Mouse (Mus musculus): ENCODE data around the gene Gbgt1. TPM values are rescaled to one million over a fixed set of nuclear protein-coding genes. Genes with fewer than 3 reads are reported as not detected.
"Not testable (repeated sequence)": the region's sequence is repeated elsewhere in the genome, so short reads cannot be mapped to it uniquely, and the experiment has no call there.

The Gbgt1 gene
- total RNA-seq, 2 experiments from 2014 or later: 1.5 to 2.2 TPM

DNA sequence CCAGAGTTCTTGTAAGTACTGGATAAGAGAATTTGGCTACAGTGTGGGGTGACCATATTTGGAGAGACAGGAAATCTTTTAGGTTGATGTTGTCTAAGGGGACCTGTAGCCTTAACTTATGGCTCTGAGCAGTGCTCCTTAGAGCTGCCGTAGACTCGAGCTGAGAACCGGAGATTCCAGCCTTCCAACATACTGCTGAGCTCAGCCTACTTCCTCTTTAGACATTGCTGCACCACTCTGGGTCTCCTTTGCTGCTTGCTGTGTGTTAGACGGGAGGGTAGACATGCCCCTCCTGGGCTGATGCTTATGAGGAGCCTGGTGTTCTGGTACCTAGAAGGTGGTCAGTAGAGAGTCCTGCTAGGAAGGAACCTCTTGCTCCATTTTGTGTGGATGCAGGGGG, 1.7 kb downstream of the Gbgt1 start:
- DNase-seq (ENCODE audit: low spot score in 2 of 2): no peak

DNA sequence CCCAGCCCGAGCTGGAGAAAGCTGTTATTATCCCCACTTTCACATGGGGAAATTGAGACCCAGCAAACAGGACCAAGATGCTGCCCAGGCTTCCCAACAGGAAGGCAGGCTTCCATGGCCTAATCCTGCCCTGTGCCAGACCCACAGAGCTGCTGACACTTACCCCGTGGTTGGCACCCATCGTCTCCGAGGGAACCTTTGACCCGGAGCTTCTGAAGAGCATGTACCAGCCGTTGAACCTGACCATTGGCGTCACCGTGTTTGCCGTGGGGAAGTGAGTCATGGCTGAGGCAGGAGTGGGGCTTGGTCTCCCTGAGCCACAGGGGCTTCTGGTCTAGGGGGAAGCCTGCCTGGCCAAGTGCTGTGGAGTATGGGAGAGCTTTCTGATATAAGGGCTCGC, 6.3 kb downstream of the Gbgt1 start:
- DNase-seq (ENCODE audit: low spot score in 2 of 2): no peak

GRCm38 (mm10) chr2:28504676-28505075, 8.0 kb downstream of the Gbgt1 start:
- DNase-seq (ENCODE audit: low spot score in 2 of 2): no peak

DNA sequence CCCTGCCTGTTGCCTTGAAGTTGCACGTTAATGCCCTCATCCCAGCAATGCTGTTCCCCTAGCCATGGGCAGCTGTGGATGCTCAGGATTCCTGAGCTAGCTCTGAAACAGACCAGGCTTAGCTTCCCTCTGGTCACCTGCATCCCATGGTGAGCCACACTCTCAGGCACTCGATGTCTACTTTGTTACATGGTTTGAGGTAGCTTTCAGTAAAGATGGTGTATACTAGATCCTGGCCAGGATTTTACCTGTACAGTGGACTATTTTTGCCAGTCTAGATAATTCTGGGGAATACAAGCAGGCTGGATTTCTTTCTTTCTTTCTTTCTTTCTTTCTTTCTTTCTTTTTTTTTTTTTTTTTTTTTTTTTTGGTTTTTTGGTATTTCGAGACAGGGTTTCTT, 9.1 kb downstream of the Gbgt1 start, which contains the start of gene Gm10134:
TSS of gene Gm10134 (plus strand) at position 301 of the 400 bp plus-strand sequence.
- no peak for DNase-seq (ENCODE audit: low spot score in 2 of 2)

DNA sequence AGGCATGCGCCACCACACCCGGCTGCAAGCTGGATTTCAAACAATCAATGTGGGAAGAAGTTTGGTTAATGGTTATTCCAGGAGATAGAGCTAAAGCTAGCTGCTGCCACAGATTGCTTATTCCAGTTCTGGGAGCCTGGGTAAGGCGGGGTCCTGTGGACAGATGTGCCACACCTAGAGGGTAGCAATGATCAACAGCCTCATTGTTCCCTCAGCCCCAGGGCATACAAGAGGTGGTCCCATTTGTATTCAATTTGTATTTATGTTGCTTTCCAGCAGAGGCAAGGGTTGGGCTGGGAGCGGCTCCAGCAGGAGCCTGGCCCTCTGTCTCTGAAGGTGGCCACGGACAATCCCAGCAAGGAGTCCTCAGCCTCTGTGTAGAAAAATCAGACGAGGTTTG, 9.6 kb downstream of the Gbgt1 start:
- DNase-seq (ENCODE audit: low spot score in 2 of 2): no peak

- DNase-seq (ENCODE audit: low spot score in 2 of 2): not testable (repeated sequence)
Observed at GRCm38 (mm10) chr2:28511600-28511999, 14.9 kb downstream of the Gbgt1 start.

DNA sequence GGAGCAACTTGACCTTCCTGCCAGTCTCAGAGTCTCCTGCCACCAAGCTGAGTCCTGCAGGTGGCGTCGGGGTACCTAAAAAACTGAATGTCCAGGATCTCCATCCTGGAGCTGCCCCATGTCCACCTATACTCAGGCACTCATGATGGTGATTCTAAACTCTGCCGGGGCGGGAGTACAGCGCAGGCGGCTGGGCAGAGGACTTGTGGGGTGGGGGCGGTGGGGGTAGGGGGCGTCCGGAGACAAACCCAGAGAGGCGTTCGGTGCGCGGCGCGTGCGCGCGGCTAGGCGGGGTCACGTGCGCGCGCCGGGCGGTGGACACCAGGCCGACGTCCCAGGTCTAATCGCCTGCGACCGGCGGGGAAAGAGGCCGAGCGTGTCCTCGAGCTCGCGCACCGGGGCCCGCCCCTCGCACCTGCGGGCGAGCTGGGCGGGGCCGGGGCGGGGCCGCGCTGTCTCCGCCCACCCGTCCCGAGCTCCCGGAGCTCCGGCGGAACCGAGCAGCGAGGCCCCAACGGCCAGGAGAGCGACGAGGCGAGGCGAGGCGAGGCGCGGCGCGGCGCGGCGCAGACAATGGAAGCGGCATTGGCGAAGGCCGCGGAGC, 16.2 kb downstream of the Gbgt1 start, which contains the start of gene Ralgds:
TSS of gene Ralgds (plus strand) at position 328 of the 604 bp plus-strand sequence.
- DNase-seq (ENCODE audit: low spot score in 2 of 2): no peak

- DNase-seq (ENCODE audit: low spot score in 2 of 2): no peak
Observed at GRCm38 (mm10) chr2:28513431-28514370, 17.0 kb downstream of the Gbgt1 start.

DNA sequence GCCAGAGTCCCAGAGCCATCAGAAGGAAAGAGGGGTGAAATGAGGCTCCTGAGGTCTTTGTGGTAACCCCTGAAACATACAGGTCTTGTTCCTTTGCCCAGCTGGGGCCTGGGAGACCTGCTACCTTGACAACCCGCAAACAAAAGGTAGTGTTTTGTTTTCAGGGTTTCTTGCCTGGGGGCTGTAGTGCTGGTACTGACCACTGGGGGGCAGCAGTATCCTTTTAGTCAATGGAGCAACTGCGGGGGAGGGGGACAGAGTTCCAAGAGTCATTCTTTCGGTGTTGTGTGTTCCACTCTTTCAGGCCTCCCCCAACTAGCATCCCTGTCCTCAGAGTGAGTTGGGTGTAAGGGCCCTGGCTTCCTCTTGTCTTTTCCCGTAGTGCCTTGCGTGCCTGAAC, 17.8 kb downstream of the Gbgt1 start:
- peak in 1 of 2 experiments; percentile 92 for DNase-seq (ENCODE audit: low spot score in 2 of 2)

- peak in 1 of 2 experiments; percentile 71 for DNase-seq (ENCODE audit: low spot score in 2 of 2)
Observed at GRCm38 (mm10) chr2:28517206-28517909, 20.7 kb downstream of the Gbgt1 start.

DNA sequence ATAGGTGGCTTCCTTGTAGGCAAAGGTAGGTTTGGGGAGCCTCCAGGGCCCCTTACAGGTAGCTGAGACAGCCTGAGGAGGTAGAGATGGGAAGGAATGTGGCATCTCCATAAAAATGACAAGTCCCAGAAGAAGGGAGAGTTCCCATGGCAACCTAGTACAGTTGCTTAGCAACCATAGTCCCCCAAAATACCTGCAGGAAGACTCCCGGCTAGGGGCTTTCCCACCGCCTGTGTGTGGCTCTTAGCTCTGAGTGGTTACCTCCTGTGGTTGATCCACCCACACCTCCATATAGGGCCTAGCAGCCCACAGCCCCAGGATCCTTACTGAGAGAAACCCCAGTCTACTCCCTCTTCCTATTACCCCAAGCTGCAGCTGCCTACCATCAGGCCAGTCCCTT, 21.5 kb downstream of the Gbgt1 start:
- DNase-seq (ENCODE audit: low spot score in 2 of 2): peak in 1 of 2 experiments; percentile 67

GRCm38 (mm10) chr2:28520581-28520980, 23.9 kb downstream of the Gbgt1 start:
- no peak for DNase-seq (ENCODE audit: low spot score in 2 of 2)

- peak in 1 of 2 experiments; percentile 88 for DNase-seq (ENCODE audit: low spot score in 2 of 2)
Observed at GRCm38 (mm10) chr2:28521571-28522151, 25.0 kb downstream of the Gbgt1 start.

GRCm38 (mm10) chr2:28522166-28522565, 25.5 kb downstream of the Gbgt1 start:
- DNase-seq (ENCODE audit: low spot score in 2 of 2): no peak

DNA sequence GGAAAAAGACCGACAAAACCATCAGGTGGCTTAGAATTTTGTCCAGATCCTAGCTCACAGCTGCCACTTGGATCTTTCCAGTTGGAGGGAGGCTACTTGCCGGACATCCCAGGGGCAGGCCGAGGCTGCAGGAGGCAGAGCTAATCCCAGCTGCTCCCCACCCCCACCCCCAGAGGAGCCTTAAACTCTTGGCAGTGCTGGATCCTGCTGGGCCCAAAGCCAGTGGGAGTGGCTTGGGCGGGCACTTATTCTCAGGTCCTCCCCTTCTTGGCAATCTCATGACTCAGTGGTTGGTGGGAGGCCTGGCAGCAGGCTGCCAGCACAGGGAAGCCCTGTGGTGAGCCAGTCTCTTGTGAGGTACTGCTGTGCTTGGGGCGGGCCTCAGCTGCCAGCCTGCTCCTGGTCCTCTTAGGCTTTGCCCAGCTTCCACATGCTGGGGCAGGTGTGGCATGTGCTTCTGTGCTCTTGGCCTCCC, 27.0 kb downstream of the Gbgt1 start:
- DNase-seq (ENCODE audit: low spot score in 2 of 2): peak; percentile 87 to 95

GRCm38 (mm10) chr2:28524406-28524805, 27.7 kb downstream of the Gbgt1 start:
- DNase-seq (ENCODE audit: low spot score in 2 of 2): no peak

- peak in 1 of 2 experiments; percentile 73 for DNase-seq (ENCODE audit: low spot score in 2 of 2)
Observed at GRCm38 (mm10) chr2:28525219-28525942, 28.7 kb downstream of the Gbgt1 start.

GRCm38 (mm10) chr2:28525943-28526876, 29.5 kb downstream of the Gbgt1 start:
- no peak for DNase-seq (ENCODE audit: low spot score in 2 of 2)
